Mouse (Mus musculus): ENCODE measurements around the gene Mtus2.
"Not testable (repeated sequence)": the region's sequence is repeated elsewhere in the genome, so short reads cannot be mapped to it uniquely, and the experiment has no call there.

- TF ChIP-seq CTCF (IDR thresholded peaks at IDR 0.05; ENCODE audit: control insufficient read depth, insufficient read depth, insufficient read length); MAX (IDR thresholded peaks at IDR 0.05): not testable (repeated sequence)
Observed at GRCm38 (mm10) chr5:148176539-148176938, 219.4 kb downstream of the Mtus2 start.

Data from C2C12 (cell line).